Mouse (Mus musculus) forebrain, embryonic 10.5 days (tissue): ENCODE results near the gene Slc44a5. TPM values are rescaled to one million over a fixed set of nuclear protein-coding genes. Genes with fewer than 3 reads are reported as not detected.

Source experiments
- DNase-seq: peaks from one replicate; pipeline ENCODE4 v3.0.0-alpha.2; 2017; ENCODE audit warnings: low spot score; ENCODE audit errors: extremely low spot score
- H3K27ac ChIP-seq: fragments of 300-500 bp; sonication (generic); 2 replicates; pipeline ENCODE4 v1.5.1; 2016; ENCODE audit warnings: mild to moderate bottlenecking
- H3K27me3 ChIP-seq: fragments of 300-500 bp; sonication (generic); 2 replicates; pipeline ENCODE4 v1.6.1; 2016; ENCODE audit warnings: mild to moderate bottlenecking; ENCODE audit not compliant: poor library complexity, severe bottlenecking
- H3K36me3 ChIP-seq: fragments of 300-500 bp; sonication (generic); replicated peaks from 2 replicates; pipeline ENCODE4 v1.6.1; 2016; ENCODE audit warnings: mild to moderate bottlenecking, moderate library complexity
- H3K4me1 ChIP-seq: fragments of 300-500 bp; sonication (generic); 2 replicates; pipeline ENCODE4 v1.6.1; 2016
- H3K4me3 ChIP-seq: fragments of 300-500 bp; sonication (generic); 2 replicates; pipeline ENCODE4 v1.5.1; 2016; ENCODE audit warnings: mild to moderate bottlenecking, moderate library complexity
- H3K9me3 ChIP-seq: fragments of 300-500 bp; sonication (generic); 2 replicates; pipeline ENCODE4 v1.6.1; 2016; ENCODE audit warnings: mild to moderate bottlenecking, moderate library complexity
- WGBS: fragments of 180-500 bp; shearing (Covaris S2); methylation state at CpG from one replicate; pipeline ENCODE4 v1.1.7; 2016; 5-methylcytosine and 5-hydroxymethylcytosine counted together
- polyA plus RNA-seq: library from polyadenylated mRNA; unstranded; fragments of >200 nt; fragmentation: Nextera tagmentation; extraction: Ambion mirVana; gene quantifications from 2 replicates; pipeline ENCODE4 v1.2.1, GENCODE M21; 2016

Gene Slc44a5
- polyA plus RNA-seq, 1 experiment from 2014 or later = 0.82 TPM

DNA sequence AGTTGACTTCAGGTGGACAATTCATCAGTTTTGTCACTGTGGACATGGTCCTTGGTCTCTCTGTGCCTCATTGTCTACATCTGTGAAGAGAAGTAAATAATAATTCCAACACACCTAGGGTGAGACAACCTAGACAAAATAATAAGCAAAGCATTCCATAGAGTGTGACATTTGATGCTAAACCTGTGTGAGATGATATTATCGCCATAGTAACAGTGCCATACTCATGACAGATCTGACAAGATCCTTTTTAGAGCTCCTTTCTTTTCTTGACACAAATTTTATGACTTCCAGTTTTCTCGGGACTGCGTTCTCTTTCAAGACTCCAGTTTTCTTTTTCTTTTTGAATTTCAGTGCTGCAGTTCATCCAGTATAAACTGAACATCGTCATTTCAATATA lies 192.6 kb downstream of the Slc44a5 start:
- Histone ChIP-seq H3K9me3 (no peaks in the 10 kb centered on the region), H3K36me3 (no peaks in the 10 kb centered on the region), H3K27me3 (no peaks in the 10 kb centered on the region), H3K27ac (no peak overlapping the region), H3K4me1 (no peaks in the 10 kb centered on the region), H3K4me3 (no peak overlapping the region)
- 94% methylated on average over 4 of the region's 4 CpGs for WGBS
- DNase-seq = no peak

DNA sequence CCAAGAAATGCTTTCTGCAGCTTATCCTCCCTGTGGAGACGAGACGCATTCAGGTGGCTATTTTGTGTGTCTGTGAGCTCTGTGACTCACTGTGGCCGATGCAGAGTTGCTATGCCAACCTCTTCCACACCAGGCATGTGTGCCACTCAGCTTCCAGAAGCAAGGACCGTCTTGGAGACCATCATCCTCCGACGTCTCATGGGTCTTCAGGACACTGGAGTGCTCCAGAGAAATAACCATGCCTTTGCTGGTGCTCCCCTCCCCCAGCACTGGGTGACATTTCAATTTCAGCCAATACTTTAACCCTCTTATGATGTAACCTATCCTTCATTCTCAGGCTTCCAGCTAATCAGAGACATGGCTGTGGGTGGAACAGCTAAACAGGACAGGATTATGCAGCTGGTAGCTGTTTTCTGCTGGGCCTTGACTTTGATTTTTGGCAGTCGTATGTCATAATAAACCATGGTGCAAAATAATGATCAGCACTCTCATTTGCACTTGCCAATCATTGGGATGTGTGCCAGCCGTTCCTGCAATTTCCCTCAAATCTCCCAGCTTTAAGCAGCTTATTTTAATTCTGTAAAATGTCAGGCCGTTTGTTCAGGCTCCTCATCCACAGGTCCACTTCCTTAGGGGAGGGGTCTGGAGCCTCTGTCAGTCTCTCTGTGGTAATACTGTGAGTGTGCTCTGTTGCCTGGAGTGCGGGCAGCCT lies 198.8 kb downstream of the Slc44a5 start:
- peak; percentile 27 for DNase-seq
- peaks cover 28% of the 10 kb centered on the region for H3K4me1 ChIP-seq

DNA sequence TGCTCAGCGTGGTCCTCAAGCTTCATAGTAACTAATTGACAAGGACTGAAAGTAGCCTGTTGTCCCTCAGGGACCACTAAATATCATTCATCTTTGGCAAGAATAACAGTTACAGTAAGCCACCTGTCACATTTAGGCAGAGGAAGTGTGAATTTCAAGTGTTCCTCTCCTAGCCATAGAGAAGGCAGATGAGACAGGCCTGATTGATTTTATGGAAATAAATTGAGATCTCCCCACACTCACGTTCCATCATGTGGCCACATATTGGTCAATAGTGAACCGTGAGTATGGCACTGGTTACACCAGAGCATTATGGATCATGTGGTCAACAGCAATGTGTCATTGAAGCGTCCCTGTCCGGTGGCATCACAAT lies 199.3 kb downstream of the Slc44a5 start:
- Histone ChIP-seq H3K4me1 (peaks cover 29% of the 10 kb centered on the region), H3K27ac (no peak overlapping the region), H3K27me3 (no peaks in the 10 kb centered on the region), H3K9me3 (no peaks in the 10 kb centered on the region), H3K36me3 (no peaks in the 10 kb centered on the region), H3K4me3 (no peak overlapping the region)
- WGBS = 87% methylated on average over 5 of the region's 5 CpGs
- DNase-seq = peak; percentile 5

More for the DNA sequence above, 198.8 kb downstream of the Slc44a5 start:
- Histone ChIP-seq H3K9me3 (no peaks in the 10 kb centered on the region), H3K27ac (no peak overlapping the region), H3K27me3 (no peaks in the 10 kb centered on the region), H3K36me3 (no peaks in the 10 kb centered on the region), H3K4me3 (no peak overlapping the region)
- WGBS = 57% methylated on average over 10 of the region's 10 CpGs

DNA sequence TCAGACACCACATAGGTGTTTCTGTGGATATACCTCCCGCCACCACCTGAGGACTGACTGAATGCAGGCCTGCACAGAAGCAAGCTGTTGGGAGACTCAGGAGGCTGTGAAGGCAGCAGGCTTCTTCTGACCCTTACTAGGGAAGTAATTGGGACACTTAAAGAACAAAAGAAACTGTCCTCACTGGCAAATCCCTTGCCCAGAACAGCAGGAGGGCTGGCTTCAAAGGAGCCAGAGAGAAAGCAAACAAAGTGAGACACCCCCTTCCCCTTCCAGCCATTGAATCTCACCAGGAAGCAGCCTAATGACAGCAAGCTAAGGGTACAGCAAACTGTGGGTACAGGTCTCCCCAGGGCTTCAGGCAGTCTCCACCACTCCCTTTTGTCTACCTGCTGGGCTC lies 200.3 kb downstream of the Slc44a5 start:
- peak overlapping the region; percentile 63 for H3K27ac ChIP-seq
- H3K9me3 ChIP-seq = no peaks in the 10 kb centered on the region
- WGBS = 38% methylated on average over 1 of the region's 1 CpGs
- peaks cover 33% of the 10 kb centered on the region for H3K4me1 ChIP-seq
- DNase-seq = peak; percentile 17
- no peaks in the 10 kb centered on the region for H3K27me3 ChIP-seq
- H3K4me3 ChIP-seq = peak overlapping the region; percentile 5; the same call in 1 of the 2 replicates
- no peaks in the 10 kb centered on the region for H3K36me3 ChIP-seq

DNA sequence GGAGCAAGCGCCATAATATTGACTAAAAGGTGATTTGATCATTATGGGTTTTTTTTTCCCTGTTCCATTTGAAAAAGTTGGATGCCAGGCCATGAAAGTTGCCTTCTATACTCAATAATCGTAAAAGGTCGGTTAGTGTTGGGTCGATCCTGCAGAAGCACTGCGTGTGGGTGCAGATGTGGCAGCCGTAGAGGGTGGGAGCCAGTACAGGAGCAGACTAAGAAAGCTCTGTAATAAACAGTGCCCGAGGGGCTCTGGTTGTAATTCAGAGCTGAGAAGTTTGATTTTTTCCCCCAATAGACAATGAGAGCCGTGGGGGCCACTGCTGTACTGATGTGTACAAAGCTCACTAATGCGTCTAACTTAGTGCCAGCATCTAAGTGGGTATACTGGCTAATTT lies 200.8 kb downstream of the Slc44a5 start:
- peak; percentile 13 for DNase-seq
- H3K4me1 ChIP-seq = peaks cover 33% of the 10 kb centered on the region

DNA sequence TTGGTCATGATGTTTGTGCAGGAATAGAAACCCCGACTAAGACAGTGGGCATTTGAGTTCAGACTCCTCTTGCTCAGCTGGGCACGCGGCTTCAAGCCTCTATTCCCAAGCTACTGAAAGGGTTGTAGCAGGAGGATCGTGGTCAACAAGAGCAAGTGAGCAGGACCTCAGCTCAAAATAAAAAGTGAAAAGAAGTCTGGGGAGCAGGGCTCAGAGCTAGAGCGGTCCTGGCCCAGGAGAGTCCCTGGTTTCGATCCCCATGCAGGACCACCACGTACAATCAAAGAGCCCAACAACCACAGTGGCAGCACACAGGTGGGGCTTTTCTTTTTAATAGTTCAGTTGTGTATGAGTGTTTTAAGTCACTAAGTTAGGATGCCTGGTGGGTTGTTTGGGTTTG lies 201.5 kb downstream of the Slc44a5 start:
- peak; percentile 13 for DNase-seq
- H3K9me3 ChIP-seq = no peaks in the 10 kb centered on the region
- no peak overlapping the region for H3K4me3 ChIP-seq
- H3K27me3 ChIP-seq = no peaks in the 10 kb centered on the region
- peaks cover 33% of the 10 kb centered on the region for H3K4me1 ChIP-seq
- no peaks in the 10 kb centered on the region for H3K36me3 ChIP-seq
- 88% methylated on average over 7 of the region's 7 CpGs for WGBS
- no peak overlapping the region for H3K27ac ChIP-seq

More for the DNA sequence above, 200.8 kb downstream of the Slc44a5 start:
- H3K9me3 ChIP-seq = no peaks in the 10 kb centered on the region
- no peak overlapping the region for H3K27ac ChIP-seq
- H3K36me3 ChIP-seq = no peaks in the 10 kb centered on the region
- H3K27me3 ChIP-seq = no peaks in the 10 kb centered on the region
- 58% methylated on average over 9 of the region's 9 CpGs for WGBS
- no peak overlapping the region for H3K4me3 ChIP-seq

DNA sequence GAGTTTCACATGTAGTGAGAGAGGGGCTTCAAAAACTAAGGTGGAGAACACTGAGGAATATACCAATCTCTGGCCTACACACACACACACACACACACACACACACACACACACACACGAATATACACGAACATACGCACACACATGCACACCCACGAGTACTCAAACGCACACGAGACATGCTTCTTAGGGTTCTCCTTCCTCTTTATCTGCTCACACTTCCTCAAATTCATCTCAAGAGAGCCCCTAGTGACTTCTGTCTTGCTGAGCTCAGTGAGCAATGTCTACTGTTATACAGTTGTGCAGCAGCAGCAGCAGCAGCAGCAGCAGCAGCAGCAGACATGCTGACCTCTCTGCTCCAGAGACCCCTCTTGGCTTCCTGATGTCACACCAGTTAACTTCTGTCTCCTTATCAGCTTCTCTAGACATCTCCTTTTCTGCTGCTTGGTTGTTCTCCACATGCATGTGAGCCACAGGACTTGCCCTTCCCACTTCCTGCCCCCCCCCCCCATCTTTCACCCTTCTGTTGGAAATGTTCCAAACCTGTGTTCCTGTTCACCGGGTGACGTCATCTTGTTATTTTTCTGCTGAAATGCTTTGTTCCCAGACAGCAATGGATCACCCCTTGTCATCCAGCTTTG lies 204.5 kb downstream of the Slc44a5 start:
- peak; percentile 13 for DNase-seq

DNA sequence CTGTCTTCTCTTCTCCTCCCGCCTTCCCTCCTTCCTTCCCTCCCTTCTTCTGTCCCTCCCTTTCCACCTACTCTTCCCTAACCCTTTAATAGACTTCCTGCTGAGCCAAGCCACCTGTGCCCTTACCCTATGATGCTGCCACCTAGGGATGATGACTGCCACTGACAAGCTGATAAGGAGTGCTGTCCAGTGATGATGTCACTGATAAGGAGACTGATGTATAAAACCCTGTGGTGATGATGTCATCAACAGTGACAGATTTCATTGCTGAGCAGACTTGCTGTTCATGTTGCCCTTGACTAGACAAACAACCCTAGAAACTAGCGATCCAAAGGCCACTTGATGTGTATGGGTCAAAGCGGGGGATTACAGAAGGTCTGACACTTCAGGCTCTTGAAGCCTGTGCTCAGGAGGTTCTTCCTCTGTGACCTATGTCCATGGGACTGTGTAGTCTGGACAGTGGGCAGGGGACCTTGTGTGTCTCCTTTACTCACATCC lies 206.2 kb downstream of the Slc44a5 start:
- Histone ChIP-seq H3K9me3 (0 out of 2 replicates have a peak, but pooled peaks cover 3% of the 10 kb centered on the region), H3K27ac (no peak overlapping the region), H3K27me3 (no peaks in the 10 kb centered on the region), H3K4me3 (no peak overlapping the region), H3K36me3 (no peaks in the 10 kb centered on the region), H3K4me1 (peaks cover 5% of the 10 kb centered on the region; the same call in 1 of the 2 replicates)
- 96% methylated on average over 2 of the region's 3 CpGs for WGBS
- DNase-seq = peak; percentile 10

More for the DNA sequence above, 204.5 kb downstream of the Slc44a5 start:
- 81% methylated on average over 8 of the region's 8 CpGs for WGBS
- no peaks in the 10 kb centered on the region for H3K27me3 ChIP-seq
- H3K27ac ChIP-seq = no peak overlapping the region
- peaks cover 19% of the 10 kb centered on the region for H3K4me1 ChIP-seq
- H3K4me3 ChIP-seq = no peak overlapping the region
- no peaks in the 10 kb centered on the region for H3K36me3 ChIP-seq
- 0 out of 2 replicates have a peak, but pooled peaks cover 3% of the 10 kb centered on the region for H3K9me3 ChIP-seq

DNA sequence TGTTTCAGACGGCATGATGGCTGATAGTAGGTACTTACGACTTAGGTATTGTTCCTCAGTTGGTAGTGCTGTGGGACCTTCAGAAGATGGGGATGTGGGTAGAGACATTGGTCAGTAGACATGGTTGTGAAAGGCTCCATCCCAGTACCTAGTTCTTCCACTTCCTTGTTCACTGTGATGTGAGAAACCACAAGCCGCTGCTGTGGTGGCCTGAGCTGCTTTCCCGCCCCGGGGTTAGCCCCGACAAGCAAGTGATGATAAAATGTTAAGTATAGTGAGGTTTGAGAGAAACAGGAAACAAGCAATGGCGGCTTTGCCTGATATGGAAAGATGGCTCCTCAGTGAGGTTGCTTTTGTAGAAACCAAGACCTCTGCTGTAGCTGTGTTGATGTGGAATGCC lies 209.8 kb downstream of the Slc44a5 start:
- H3K27me3 ChIP-seq = no peaks in the 10 kb centered on the region
- WGBS = 90% methylated on average over 7 of the region's 7 CpGs

DNA sequence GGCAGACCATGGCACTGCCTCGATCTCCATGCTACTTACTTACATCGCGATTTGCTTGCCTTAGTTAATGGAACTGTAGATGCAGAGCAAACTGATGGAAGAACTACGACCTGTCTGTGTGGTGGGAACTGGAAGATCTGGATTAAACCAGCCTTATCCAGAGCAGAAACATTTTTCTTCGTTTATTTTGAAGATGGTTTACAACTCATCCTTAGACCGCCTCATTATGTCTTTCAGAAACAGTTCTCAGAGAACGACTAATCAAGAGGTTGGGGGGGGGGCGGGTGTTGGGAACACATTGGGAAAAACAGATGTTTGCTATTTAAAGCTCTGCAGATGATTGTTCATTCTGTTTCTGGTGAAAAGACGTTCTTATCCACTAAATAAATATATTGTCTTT lies 210.7 kb downstream of the Slc44a5 start:
- Histone ChIP-seq H3K9me3 (0 out of 2 replicates have a peak, but pooled peaks cover 3% of the 10 kb centered on the region), H3K27me3 (no peaks in the 10 kb centered on the region)
- WGBS = 89% methylated on average over 9 of the region's 9 CpGs

More for the DNA sequence above, 209.8 kb downstream of the Slc44a5 start:
- 0 out of 2 replicates have a peak, but pooled peaks cover 3% of the 10 kb centered on the region for H3K9me3 ChIP-seq
- H3K4me1 ChIP-seq = peaks cover 9% of the 10 kb centered on the region
- peak; percentile 13 for DNase-seq
- no peak overlapping the region for H3K4me3 ChIP-seq
- H3K36me3 ChIP-seq = no peaks in the 10 kb centered on the region
- no peak overlapping the region for H3K27ac ChIP-seq

DNA sequence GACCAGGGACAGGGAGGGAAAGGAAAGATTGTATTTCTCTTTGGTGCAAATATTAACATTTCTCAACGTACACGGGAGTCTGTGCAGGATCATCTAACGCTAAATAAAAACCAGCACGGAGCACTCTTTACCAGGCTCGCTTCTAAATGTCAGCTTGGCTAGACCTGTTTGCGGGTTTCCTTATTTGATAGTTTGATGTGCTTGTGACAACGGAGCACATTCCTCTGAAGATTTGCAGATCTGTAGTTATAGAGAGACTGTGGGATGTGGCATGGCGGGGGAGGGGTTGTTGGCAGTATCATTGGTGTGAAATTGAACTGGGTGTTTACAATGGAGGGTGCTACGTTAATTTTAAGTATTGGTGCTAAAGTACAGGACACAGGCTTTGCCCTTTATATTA lies 215.4 kb downstream of the Slc44a5 start:
- Histone ChIP-seq H3K4me1 (peaks cover 34% of the 10 kb centered on the region), H3K27me3 (peaks cover 4% of the 10 kb centered on the region), H3K27ac (no peak overlapping the region), H3K36me3 (no peaks in the 10 kb centered on the region), H3K9me3 (no peaks in the 10 kb centered on the region), H3K4me3 (no peak overlapping the region)
- no peak for DNase-seq
- 82% methylated on average over 9 of the region's 9 CpGs for WGBS

More for the DNA sequence above, 210.7 kb downstream of the Slc44a5 start:
- DNase-seq = peak; percentile 3
- peaks cover 15% of the 10 kb centered on the region for H3K4me1 ChIP-seq
- no peak overlapping the region for H3K27ac ChIP-seq
- H3K36me3 ChIP-seq = no peaks in the 10 kb centered on the region
- no peak overlapping the region for H3K4me3 ChIP-seq

DNA sequence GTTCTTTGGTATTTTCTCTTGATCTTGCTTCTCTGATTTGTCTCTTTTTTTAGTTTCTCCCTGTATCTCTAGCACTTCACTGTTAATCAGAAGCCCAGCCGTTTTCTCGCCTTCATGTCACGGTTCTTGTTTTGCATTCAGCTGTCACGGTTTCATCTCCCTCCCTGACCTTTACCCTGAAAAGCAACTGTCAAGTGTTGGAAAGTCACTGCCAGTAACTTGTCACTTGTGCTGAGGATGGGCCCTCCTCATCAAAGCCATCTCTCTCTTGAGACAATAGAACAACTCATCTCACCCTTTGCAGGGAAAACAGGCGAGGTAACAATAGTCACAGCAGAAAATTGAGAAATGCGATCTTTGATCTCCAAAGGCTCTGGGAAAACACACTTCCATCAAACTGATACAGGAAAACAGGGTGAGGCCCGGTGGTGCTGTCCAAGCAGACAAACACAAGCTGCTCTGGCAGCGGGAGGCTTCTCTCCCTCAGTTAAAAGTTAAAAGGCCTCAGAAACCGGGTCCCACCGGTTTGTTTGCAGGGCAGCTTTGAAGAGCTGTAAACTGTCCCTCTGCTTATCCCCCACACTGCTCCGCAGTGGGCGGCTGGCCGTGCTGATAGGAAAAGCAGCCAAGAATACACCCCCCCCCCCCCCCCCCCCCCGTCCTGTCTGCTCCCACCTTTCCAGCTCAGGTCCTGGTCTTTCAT lies 219.2 kb downstream of the Slc44a5 start:
- Histone ChIP-seq H3K27me3 (peaks cover 4% of the 10 kb centered on the region), H3K4me1 (peaks cover 39% of the 10 kb centered on the region), H3K27ac (peak overlapping the region; percentile 48), H3K9me3 (no peaks in the 10 kb centered on the region), H3K36me3 (no peaks in the 10 kb centered on the region), H3K4me3 (no peak overlapping the region)
- WGBS = 15% methylated on average over 12 of the region's 14 CpGs
- DNase-seq = no peak
